Mouse (Mus musculus): Measurements from ENCODE around the gene Lpin3. TPM values are rescaled to one million over a fixed set of nuclear protein-coding genes. Genes with fewer than 3 reads are reported as not detected.

Lpin3 gene
- 1.4 TPM for total RNA-seq (2023)

DNA sequence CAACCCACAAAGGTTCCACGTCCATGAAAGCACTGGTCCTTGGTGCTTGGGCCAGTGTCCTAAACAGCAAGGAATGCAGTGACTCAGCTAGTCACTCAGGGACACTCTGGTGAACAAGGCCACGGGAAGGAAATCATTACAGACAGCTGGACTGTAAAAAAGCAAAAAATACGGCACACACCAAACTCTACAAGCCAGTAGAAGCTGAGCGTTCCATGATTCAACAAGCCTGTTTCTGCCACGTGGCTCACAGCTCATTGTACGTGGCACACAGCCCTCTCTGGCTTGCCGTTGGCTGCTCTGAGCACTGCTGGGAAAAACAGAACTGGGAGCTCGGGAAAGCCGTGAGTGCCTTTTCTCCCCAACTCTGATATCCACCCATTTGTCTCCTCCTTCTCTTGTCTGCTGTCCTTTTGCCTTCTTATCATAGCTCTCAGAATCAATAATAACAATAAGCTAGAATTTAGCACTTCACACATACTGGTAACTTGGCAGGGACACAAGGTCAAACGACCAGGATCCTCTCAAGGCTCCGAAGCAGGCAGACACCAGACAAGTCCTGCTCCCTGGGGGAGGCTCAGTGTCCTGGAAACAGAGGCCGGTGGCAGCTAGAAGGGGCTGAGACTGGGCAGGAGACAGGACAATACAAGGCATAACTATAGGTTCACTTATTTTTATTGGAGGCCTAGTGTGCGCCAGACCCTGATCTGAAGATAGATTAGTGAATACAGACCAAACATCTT lies at the start of gene Lpin3:
Gene Lpin3, plus strand, starts transcription at position 218 of the 743 bp plus-strand sequence.

DNA sequence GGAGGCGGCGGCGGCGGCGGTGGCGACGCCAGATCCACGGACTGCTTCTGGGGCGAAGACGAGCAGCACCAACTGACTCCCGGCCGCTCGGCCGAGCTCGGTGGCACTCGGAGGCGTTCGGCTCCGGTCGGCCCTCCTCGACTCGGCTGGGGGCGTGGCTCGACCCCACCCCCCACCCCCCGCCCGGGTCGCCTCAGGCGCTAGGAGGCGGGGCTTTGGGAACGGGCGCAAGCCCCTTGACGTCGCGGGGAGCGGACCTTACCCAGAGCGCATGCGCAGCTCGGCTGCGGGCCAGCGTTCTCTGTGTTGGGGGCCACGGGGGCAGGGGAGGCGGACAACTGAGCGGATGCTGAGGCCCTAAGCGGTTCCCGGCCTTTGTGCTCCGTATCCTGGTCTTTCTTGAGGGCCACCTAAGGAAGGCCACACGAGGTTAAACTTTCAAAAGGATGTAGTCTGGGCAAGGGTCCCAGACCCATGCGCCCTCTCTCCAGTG lies 7.5 kb upstream of the Lpin3 start, which contains the start of gene Zhx3:
Gene Zhx3, minus strand, starts transcription at position 109 of the 493 bp plus-strand sequence.

DNA sequence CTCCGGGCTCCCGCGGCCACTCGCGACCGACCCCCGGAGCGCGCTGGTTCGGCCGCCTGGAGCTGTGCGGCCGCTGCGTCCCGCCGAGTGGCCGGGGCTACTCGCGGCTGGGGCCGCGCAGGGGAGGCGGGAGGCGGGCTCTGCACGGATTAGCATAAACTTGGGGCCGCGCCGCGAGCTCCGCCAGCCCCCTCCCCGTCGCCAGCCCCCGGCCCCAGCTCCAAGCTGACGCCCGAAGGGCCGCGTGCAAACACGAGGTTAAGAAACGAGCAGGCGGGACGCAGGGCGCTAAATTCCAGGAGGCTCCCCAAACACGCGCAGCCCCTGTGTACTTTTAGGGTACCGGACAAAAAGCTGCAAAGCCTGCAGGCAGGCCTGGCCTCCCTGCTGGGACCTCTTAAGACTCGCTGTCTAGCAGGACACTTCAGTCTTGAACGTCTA lies 31.8 kb downstream of the Lpin3 start, which contains the start of gene Emilin3:
Gene Emilin3, minus strand, starts transcription at position 98 of the 441 bp plus-strand sequence.

Other genes starting within 250 kb of the Lpin3 start
- 164 TPM for gene Top1, start 234.8 kb upstream of the Lpin3 start, total RNA-seq (2023)
- gene Plcg1, start 149.4 kb upstream of the Lpin3 start, total RNA-seq (2023), result 335 TPM
- 13.4 TPM for gene Zhx3, start 7.7 kb upstream of the Lpin3 start, total RNA-seq (2023)
- gene Emilin3, start 31.7 kb downstream of the Lpin3 start, total RNA-seq (2023), result not detected
- 111 TPM for gene Chd6, start 228.4 kb downstream of the Lpin3 start, total RNA-seq (2023)

Measured in CD4-positive naive resting alpha-beta T cell, adult 76 days (primary cell).